Mouse (Mus musculus) forebrain, embryonic 10.5 days (tissue): ENCODE results near the gene Setd3. TPM values are rescaled to one million over a fixed set of nuclear protein-coding genes. Genes with fewer than 3 reads are reported as not detected.

Experiments
- DNase-seq: peaks from one replicate; pipeline ENCODE4 v3.0.0-alpha.2; 2017; ENCODE audit warnings: low spot score; ENCODE audit errors: extremely low spot score
- H3K27ac ChIP-seq: fragments of 300-500 bp; sonication (generic); 2 replicates; pipeline ENCODE4 v1.5.1; 2016; ENCODE audit warnings: mild to moderate bottlenecking
- H3K27me3 ChIP-seq: fragments of 300-500 bp; sonication (generic); 2 replicates; pipeline ENCODE4 v1.6.1; 2016; ENCODE audit warnings: mild to moderate bottlenecking; ENCODE audit not compliant: poor library complexity, severe bottlenecking
- H3K36me3 ChIP-seq: fragments of 300-500 bp; sonication (generic); replicated peaks from 2 replicates; pipeline ENCODE4 v1.6.1; 2016; ENCODE audit warnings: mild to moderate bottlenecking, moderate library complexity
- H3K4me1 ChIP-seq: fragments of 300-500 bp; sonication (generic); 2 replicates; pipeline ENCODE4 v1.6.1; 2016
- H3K4me3 ChIP-seq: fragments of 300-500 bp; sonication (generic); 2 replicates; pipeline ENCODE4 v1.5.1; 2016; ENCODE audit warnings: mild to moderate bottlenecking, moderate library complexity
- H3K9me3 ChIP-seq: fragments of 300-500 bp; sonication (generic); 2 replicates; pipeline ENCODE4 v1.6.1; 2016; ENCODE audit warnings: mild to moderate bottlenecking, moderate library complexity
- WGBS: fragments of 180-500 bp; shearing (Covaris S2); methylation state at CpG from one replicate; pipeline ENCODE4 v1.1.7; 2016; 5-methylcytosine and 5-hydroxymethylcytosine counted together
- polyA plus RNA-seq: library from polyadenylated mRNA; unstranded; fragments of >200 nt; fragmentation: Nextera tagmentation; extraction: Ambion mirVana; gene quantifications from 2 replicates; pipeline ENCODE4 v1.2.1, GENCODE M21; 2016

The Setd3 gene
- polyA plus RNA-seq, 1 experiment from 2014 or later, result 76.3 TPM

DNA sequence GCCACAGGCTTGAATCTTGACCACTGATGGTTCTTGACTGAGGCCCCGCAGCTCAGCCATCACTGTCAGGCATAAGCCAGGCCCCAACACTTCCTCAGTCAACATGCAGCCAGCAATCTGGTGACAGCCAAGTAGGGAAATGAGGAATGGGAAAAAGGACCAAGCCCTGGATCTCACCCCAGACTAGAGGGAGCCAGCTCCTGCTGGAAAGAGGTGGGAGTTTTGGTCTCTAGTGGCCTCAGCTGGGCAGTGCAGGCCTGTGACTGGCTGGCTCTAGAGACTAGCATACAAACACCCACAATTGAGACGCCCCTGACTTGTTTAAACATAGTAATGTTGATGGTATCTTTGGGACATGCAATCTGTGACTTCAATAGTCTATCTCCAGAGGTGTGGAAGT is 91.6 kb downstream of the Setd3 start:
- no peaks in the 10 kb centered on the region for H3K9me3 ChIP-seq
- H3K27ac ChIP-seq, result no peak overlapping the region
- H3K27me3 ChIP-seq, result no peaks in the 10 kb centered on the region
- WGBS, result 83% methylated on average over 2 of the region's 2 CpGs
- H3K36me3 ChIP-seq, result no peaks in the 10 kb centered on the region
- DNase-seq, result no peak
- H3K4me3 ChIP-seq, result no peak overlapping the region
- no peaks in the 10 kb centered on the region for H3K4me1 ChIP-seq

DNA sequence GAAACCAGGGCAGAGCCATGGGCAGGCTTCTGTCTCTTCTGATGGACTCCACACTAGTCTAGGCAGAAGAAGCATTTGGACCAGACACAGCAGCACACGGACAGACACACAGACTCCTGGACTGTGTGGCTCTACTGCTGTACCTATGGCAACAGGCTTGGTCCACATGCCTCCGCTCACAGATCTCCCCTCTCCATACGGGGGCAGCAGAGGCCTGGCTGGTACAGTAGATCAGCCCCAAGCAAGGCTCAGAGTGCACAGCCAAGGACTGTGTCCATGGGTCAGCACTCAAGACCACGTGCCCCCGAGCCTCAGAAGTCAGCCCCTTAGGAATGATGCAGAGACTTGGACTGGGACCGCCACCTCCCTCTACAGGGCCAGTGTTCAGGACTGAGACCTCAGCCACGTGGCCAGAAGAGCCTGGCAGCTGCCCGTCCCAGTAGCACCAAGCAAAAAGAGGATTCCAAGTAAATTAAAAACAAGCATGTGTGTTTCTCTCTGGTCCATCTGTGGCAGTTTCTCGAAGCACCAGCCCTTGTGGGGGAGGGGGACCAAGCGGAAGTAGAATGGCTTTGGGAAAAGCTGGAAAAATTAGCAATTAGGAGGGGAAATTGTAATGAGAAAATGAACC is 100.9 kb downstream of the Setd3 start:
- no peak for DNase-seq
- Histone ChIP-seq H3K9me3 (no peaks in the 10 kb centered on the region), H3K36me3 (no peaks in the 10 kb centered on the region), H3K27ac (peak overlapping the region; percentile 67), H3K4me1 (peaks cover 11% of the 10 kb centered on the region), H3K4me3 (no peak overlapping the region), H3K27me3 (no peaks in the 10 kb centered on the region)
- 79% methylated on average over 10 of the region's 10 CpGs for WGBS

DNA sequence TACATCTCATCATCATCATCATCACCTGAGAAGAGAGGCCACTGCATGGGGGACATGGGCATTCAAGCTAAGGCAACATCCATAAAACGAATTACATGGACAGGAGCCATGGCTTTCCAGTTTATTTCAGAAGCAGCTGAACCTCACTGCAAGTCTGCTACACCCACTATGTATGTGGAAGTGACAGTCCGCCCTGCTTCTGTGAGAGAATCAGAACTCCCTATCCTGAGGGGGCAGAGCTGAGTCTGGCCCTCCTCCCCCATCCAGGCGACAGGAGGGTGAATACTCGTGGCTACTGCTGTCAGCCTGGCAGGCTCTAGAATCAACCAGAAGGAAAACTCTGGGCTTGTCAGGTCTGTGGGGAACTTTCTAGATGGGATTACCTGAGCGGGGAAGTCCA is 106.2 kb downstream of the Setd3 start:
- Histone ChIP-seq H3K27ac (no peak overlapping the region), H3K27me3 (no peaks in the 10 kb centered on the region), H3K9me3 (no peaks in the 10 kb centered on the region), H3K4me1 (peaks cover 24% of the 10 kb centered on the region), H3K36me3 (no peaks in the 10 kb centered on the region), H3K4me3 (no peak overlapping the region)
- DNase-seq, result no peak
- 76% methylated on average over 5 of the region's 5 CpGs for WGBS

DNA sequence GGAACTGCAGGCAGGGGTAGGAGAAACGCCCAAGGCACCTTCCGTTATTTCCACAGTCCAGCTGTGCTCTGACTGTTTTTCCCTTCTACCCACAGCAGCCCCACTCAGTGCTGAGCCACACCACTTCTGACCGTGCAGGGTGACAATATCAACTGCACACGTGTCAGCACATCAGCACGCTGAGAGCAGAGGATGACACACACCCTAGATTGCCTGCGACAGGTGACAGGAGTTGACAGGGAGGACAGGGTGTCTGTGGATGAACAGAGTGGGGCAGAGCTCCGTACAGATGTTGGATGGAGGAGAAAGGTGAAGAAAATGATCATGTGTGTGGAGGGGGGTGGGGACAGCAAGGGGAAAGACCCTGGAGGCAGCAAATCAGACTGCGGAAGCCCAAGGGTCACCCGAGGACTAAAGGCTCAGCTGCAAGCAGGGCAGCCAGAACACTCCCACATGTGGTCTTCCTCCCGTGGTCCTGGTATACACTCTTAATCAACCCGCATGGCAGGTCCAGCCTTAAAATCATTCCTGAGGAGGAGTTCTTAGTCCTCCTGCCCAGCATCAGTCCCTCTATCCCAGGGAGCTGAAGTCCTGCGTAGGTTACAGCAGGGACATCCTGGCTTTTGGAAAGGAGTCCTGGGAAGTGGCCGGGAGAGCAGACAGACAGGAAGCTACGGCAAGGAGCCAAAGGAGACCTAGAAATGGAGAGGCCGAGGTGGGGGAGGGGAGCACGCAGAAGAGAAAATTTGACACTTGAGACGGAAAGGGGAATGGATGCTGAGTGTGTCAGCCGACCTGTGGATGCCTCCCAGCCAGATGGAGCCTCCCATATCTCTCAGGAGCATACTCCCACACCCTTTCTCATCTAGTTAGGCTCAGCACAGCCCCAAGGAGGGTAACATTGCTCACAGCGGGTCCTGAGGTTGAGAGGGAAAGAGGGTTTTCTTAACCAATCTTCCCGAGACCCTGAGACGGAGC is 108.1 kb downstream of the Setd3 start:
- Histone ChIP-seq H3K4me3 (no peak overlapping the region), H3K36me3 (no peaks in the 10 kb centered on the region), H3K27me3 (no peaks in the 10 kb centered on the region), H3K9me3 (no peaks in the 10 kb centered on the region), H3K27ac (peak overlapping the region; percentile 73), H3K4me1 (peaks cover 24% of the 10 kb centered on the region)
- DNase-seq, result peak; percentile 25
- 67% methylated on average over 21 of the region's 21 CpGs for WGBS

DNA sequence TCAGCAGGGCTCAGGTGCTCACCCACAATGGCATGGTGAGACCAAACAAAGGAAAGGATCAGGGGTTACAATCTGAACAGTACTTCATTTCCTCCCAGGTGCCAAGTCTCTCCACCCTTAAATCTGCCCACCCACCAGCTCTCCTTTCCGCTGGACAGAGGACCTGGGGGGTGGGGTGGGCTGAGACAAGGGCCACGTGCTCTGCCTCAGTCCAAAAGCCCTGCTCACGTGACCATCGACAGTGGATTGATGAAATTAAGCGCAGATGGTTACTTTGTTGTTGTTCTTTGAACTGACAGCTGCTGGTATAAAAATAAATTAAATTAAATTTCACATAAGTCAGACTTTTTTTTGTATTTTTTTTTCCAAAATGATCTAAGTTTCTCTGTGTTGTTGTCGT is 109.6 kb downstream of the Setd3 start:
- Histone ChIP-seq H3K27me3 (no peaks in the 10 kb centered on the region), H3K9me3 (no peaks in the 10 kb centered on the region), H3K4me1 (peaks cover 31% of the 10 kb centered on the region), H3K4me3 (no peak overlapping the region), H3K36me3 (no peaks in the 10 kb centered on the region), H3K27ac (no peak overlapping the region)
- WGBS, result 66% methylated on average over 6 of the region's 6 CpGs
- DNase-seq, result no peak

DNA sequence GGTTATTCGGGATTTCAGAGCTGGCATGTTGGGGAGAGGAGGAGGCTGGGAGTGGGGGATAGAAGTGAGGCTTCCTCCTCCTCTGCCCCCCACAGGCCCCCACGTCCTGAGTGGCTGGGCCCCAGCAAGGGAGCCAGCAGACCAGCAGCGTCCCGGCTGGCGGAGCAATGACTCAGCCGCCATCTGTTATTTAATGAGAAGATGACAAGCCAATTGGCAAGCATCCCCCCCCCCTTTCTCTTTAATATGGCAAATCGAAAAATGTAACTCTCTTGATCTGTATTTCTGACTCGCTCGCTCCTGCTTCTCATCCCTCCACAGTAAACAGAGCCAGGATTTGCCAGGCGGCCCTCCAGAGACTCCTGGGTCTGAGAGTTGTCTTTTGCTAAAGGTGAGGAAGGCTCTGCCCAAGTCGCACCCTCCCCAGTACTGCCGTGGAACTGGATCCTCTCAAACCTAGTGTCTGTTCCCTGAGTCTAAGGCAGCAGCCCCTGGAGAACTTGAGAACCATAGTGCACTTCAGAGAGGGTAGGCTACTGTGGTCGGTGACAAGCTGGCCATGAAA is 111.2 kb downstream of the Setd3 start:
- Histone ChIP-seq H3K36me3 (no peaks in the 10 kb centered on the region), H3K9me3 (no peaks in the 10 kb centered on the region), H3K4me1 (peaks cover 41% of the 10 kb centered on the region), H3K4me3 (no peak overlapping the region), H3K27ac (no peak overlapping the region), H3K27me3 (no peaks in the 10 kb centered on the region)
- WGBS, result 86% methylated on average over 13 of the region's 13 CpGs
- DNase-seq, result no peak

DNA sequence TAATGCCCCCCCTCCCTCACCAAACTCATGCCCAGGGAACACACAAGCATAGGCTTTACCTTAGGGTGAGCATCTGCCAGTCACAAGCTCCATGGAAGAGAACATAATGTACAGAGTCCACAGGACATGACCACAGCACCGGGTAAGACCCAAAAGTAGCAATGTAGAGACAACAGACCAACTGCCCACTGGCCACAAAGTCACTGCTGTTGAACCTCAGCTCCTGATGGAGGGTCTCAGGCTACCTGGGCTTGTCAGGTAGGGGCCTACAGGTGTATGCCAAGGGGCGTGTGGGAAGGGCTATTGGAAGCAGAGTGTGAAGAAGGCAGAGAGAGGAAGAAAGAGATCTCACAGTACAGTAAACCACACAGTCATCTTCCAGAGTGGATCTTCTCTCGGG is 111.9 kb downstream of the Setd3 start:
- no peaks in the 10 kb centered on the region for H3K27me3 ChIP-seq
- DNase-seq, result no peak
- H3K4me3 ChIP-seq, result no peak overlapping the region
- 85% methylated on average over 3 of the region's 3 CpGs for WGBS
- H3K4me1 ChIP-seq, result peaks cover 41% of the 10 kb centered on the region
- H3K27ac ChIP-seq, result no peak overlapping the region
- no peaks in the 10 kb centered on the region for H3K36me3 ChIP-seq
- H3K9me3 ChIP-seq, result no peaks in the 10 kb centered on the region

DNA sequence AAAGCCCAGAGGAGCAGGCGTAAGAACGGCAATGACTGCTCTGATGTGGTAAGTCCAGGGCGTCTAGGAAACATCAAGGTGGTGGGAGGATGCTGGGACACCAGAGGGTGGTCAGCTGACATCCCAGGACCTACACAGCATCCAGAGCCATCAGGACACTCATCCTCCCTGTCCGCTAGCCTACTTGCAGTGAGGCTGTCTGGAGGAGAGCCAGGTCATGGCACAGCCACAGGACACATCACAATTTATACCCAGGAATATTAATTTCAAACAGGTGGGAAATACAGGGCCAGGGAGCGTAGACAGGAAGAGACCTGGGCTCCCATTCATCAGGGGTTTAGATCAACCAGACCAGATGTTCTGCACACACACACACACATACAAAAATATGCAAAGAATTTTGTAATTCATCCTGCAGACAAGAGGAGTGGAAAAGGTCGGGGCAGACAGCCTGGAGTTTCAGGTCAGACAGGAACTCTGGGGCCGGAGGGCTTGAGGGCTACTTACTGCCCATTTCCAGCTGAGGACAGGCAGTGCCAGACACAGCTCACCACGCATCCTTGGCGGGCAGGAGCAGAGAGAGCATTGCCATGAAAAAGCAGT is 114.6 kb downstream of the Setd3 start:
- Histone ChIP-seq H3K4me1 (peaks cover 25% of the 10 kb centered on the region), H3K27me3 (no peaks in the 10 kb centered on the region), H3K36me3 (no peaks in the 10 kb centered on the region), H3K27ac (peak overlapping the region; percentile 75), H3K4me3 (no peak overlapping the region), H3K9me3 (no peaks in the 10 kb centered on the region)
- DNase-seq, result no peak
- 55% methylated on average over 9 of the region's 9 CpGs for WGBS

DNA sequence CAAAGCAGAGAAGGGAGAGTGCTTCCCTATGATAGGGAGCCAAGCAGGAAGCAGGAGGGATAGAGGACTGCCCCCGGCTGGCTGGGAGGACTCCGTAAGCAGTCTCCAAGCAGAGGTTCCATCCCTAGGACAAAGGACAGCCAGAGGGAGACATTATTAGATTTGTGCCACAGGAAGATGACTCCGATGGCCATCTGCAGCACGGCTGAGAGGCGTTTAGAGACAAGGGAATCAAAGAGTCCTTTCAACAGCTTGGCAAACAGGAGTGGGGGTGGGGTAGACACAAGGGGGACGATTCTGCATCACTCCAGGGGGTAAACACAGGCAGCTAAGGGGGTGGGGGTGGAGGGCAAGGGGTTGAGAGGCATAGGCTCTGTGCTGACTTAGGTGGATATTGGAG is 115.1 kb downstream of the Setd3 start:
- Histone ChIP-seq H3K36me3 (no peaks in the 10 kb centered on the region), H3K27me3 (no peaks in the 10 kb centered on the region), H3K4me1 (peaks cover 23% of the 10 kb centered on the region), H3K4me3 (no peak overlapping the region), H3K9me3 (no peaks in the 10 kb centered on the region), H3K27ac (peak overlapping the region; percentile 75)
- no peak for DNase-seq
- 22% methylated on average over 6 of the region's 6 CpGs for WGBS

DNA sequence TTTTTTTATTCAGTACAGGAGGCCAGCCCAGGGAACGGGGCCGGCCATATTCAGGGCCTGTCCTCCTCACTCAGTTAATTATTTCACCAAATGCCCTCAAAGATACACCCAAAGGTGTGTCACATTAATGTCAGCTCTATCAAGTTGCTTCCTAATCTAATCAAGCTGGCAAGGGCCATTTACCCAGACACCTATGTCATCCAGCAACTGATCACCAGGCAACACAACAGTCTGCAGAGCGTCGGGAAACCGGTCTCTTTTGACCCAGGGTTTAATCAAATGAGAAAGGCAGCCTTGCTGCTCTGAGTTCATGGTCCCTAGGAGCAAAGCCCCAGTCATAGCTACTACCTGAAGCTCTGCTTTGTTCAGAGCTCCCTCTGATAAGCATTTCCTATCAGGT is 117.0 kb downstream of the Setd3 start:
- WGBS, result 74% methylated on average over 5 of the region's 5 CpGs
- Histone ChIP-seq H3K9me3 (no peaks in the 10 kb centered on the region), H3K4me1 (peaks cover 23% of the 10 kb centered on the region), H3K27ac (no peak overlapping the region), H3K4me3 (no peak overlapping the region), H3K27me3 (no peaks in the 10 kb centered on the region), H3K36me3 (no peaks in the 10 kb centered on the region)
- DNase-seq, result no peak

DNA sequence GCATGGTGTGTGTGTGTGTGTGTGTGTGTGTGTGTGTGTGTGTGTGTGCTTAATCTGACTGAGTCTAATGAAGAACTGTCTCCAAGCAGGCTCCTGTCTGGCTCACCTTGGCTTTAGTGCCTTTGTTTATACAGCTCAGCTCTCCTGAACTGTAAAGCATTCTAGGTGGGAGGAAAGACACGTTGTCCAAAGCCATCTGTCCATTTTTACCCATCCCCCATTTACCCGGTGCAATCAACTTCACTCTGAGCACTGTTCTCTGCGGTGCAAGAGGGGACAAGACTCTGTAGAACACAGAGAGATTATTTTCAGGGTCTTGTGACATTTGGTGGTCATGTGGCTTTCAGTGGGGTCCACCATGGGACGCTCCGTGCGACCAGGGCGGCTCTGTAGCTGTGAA is 117.5 kb downstream of the Setd3 start:
- Histone ChIP-seq H3K4me3 (no peak overlapping the region), H3K36me3 (no peaks in the 10 kb centered on the region), H3K9me3 (no peaks in the 10 kb centered on the region), H3K4me1 (peaks cover 23% of the 10 kb centered on the region), H3K27me3 (no peaks in the 10 kb centered on the region), H3K27ac (no peak overlapping the region)
- 90% methylated on average over 7 of the region's 7 CpGs for WGBS
- DNase-seq, result no peak
